Mouse (Mus musculus) cerebral cortex, adult 2 months (tissue): ENCODE results near the gene Klhl3.

Source experiments
- WGBS: fragments of 180-500 bp; shearing (Covaris S2); methylation state at CpG from one replicate; pipeline ENCODE4 v1.1.7; 2018; 5-methylcytosine and 5-hydroxymethylcytosine counted together

Gene Klhl3

DNA sequence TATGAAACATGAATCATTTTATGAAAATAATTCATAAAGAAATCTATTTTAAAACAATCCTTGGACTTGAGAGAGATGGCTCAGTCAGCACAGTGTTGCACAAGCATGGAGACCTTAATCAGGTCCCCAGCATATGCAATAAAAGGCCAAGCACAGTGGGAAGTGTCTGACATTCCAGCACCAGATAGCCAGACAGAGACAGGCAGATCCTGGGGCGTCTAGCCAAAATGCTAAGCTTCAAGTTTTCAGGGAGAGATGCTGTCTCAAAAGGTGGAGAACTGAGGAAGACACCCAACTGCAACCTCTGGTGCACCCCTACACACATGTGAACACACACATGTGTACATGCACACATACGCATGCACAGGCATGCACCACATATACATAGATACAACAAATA lies 153.1 kb downstream of the Klhl3 start:
- WGBS: 85% methylated on average over 2 of the region's 2 CpGs

DNA sequence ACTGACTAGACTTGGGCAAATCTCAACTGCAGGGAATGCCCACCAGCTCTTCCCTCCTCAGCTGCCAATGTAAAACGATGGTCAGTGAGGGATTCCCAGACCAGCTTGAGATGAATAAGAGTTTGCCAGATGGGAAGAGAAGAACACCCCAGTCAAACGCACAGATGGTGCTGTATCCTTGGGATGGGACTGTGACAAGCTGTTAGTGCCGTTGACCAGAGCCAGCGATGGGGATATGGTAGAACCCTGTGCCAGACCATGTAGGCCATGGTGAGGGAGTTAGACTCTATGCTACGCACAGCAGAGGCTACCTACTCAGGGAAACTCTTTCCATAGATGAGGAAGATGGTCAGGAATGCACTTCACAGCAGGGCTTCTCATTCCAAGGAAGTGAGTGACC lies 153.6 kb downstream of the Klhl3 start:
- 77% methylated on average over 5 of the region's 5 CpGs for WGBS
